Mouse (Mus musculus) right cerebral cortex, postnatal 14 days (tissue): ENCODE measurements around the gene Nsmce1.

ENCODE experiments used
- DNase-seq: peaks from one replicate; pipeline ENCODE4 v3.0.0; 2022

The Nsmce1 gene

DNA sequence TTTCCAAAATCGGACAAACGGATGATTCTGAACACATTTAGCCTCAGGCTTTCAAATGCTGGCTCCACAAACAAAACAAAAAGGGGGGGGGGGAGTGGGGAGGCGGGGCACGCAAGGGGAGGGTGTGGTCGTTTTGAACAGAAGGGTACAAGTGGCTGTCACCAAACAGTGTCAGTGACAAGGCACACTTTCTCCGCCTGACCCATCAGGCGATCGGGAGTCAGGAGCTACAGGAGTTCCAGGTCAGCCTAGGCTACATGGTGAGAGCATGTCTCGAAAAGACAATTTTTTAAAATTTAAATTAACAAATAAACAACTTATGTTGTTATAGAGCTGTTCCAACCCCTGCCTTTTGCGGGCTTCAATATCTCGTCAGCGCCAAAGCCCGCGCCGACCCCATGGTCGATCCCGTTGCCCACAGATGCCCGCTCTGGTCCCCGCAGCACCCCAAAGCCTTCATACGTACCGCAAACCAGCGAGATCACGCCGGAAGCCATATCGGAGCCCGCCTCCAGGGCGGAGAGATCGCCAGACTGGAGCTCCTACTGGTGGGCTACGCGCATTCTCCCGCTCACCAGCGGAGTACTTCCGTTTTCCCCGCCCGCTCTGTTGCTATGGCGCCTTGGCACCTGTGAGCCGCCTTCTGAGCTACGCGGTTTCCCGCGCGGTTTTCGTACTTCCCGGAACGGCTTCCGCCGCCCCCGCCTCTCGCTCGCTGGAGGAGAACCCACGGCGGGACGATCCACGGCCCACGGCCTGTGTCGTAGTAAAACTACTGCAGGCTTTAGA lies at the start of gene Nsmce1:
Gene Nsmce1, minus strand, starts transcription at position 650 of the 789 bp plus-strand sequence.
- DNase-seq: peak; percentile 96

DNA sequence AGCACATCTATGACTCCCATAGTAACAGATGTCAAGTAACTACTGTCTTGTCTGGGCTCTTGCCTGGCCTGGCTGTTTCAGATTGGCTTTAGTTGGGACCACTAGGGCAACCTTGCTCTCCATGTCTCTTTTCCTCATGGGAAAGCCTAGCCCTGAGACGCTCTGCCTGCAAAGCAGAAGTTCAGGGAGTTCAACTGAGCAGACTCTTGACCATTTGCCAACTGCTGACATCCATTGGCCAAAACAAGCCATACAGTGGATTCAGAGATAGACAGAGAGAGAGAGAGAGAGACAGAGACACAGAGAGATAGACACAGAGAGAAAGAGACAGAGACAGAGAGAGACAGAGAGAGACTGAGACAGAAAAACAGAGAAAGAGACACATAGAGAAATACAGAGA lies 49.6 kb upstream of the Nsmce1 start:
- no peak for DNase-seq

DNA sequence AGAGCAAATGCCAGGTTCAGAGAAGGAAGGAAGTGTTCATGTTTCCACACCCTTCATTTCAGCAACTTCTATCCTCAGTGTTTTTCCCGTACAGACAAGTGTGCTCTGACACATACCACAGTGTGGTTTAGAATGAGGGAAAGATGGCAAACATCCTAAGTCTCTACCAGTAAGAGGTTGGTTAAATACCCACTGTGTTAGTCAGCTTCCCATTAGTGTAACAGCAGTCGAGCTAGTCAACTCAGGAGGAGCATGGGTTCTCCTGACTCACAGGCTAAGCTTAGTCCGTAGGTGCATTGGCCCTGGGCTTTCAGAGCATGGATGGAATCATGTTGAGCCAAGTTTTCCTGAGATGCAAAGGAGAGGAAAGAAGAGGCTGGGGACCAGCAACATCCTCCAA lies 48.0 kb upstream of the Nsmce1 start:
- DNase-seq: no peak

DNA sequence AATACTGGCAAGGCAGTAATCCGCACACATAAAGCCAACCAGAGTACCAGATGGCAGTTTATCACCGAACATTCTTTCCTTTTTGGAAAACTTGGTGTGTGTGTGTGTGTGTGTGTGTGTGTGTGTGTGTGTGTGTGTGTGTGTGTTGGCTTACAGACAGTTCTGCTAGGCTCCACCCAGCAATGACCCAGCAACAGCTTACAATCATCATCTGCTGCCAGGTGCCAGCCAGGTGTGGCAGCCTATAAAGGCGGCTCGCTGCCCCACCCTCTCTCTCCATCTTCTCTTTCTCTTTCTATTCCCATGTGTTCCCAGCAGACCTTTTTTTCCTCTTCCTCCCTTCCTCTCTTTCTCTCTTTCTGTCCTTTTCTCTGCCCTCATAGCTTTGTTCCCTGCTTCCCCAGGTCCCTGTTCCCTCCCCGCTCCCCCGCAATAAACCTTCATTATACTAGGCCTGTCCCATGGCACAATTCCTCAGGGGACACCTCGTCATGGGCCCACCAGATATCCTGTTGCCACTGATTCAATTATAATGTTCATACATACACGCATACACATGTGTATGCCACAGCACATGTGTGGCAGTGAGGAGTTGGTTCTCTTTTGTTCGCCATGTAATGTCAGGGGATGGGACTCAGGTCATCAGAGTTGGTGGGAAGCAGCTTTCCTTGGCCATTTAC lies 36.6 kb upstream of the Nsmce1 start:
- no peak for DNase-seq

DNA sequence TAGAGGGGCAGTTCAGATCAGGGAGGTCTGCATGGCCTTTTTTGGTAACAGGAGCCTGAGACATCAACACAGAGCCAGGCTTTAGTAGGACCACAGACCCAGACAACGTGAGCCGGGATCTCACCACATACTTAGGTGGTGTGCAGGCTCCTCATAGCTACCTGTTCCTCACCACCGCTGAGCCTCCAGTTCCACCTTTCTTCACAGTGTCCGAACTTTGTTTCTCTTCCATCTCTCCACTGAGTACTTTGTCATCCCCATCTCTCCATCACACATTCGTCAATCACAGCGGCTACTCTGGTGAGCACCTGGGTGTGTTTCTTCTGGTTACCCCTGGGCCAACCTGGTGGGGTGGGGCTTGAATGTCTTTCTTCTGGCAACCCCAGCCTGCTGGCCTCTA lies 35.8 kb upstream of the Nsmce1 start:
- DNase-seq: no peak

DNA sequence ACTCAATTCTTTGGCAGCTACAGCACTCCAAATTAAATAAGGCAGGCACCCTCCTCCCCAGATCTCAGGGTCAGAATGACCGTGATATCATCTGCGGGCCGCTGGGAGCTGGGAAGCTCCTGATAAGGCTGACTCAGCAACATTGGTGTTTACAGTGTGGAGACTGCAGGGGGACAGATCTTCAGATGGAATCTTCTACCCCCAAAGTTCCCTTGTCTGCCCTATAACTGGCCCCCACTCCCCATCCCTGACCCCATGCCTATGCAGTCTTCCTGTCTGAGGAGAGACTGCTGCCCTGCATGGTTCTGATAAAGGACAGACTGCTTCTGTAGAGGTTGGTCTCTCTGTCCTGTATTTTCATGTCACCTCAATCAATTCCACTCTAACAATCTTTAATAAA lies 31.7 kb upstream of the Nsmce1 start:
- no peak for DNase-seq

DNA sequence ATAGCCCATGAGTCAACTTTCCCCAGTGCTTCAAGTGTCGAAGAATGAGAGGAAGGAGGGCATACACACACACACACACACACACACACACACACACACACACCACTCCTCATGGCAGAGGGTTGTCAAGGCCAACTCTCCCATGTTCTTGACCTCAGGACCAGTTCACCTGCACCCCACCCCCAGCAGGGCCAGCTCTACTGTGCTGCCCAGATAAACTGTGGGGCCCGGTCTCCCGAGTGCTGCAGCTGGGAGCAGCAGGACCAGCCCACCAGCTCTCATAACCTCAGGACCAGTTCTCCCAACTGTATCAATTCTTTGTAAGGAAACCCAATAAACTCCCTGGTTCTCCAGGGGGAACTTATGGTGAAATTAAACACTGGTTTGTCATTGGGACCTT lies 28.3 kb upstream of the Nsmce1 start:
- no peak for DNase-seq

DNA sequence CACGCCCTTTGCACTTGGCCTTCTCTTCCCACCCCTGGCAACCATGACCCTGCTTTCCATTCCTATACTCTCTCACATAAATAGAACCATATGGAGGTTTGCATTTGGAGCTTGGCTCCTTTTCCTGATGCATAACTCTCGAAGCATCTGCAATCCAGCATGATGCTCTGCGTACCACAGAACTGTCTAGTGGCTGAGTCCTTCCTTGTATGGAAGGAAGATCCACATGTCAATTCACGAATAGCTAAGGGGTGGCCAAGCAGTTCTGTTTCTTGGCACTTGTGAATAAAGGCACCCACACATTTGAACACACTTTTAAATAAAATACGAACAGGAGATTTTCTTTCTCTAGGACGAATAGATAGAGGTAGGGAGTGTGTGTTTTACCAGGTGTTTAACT lies 26.1 kb upstream of the Nsmce1 start:
- DNase-seq: no peak

DNA sequence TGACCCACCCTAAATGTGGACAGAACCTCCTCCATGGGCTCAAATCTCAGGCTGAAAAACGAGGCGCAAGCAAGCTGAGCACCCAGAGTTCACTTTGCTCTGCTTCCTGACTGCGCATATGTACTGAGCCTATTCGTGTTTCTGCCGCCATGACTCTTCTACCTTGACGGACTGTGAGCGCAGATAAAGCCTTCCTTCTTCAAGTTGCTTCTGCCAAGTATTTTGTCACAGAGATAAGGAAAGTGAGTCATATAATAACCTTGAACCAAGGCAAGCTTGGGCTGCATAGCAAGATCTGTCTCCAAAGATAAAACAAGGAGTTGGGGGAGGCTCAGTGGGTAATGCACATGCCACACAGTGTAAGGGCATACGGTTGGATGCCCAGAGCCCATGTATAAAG lies 25.3 kb upstream of the Nsmce1 start:
- DNase-seq: no peak

DNA sequence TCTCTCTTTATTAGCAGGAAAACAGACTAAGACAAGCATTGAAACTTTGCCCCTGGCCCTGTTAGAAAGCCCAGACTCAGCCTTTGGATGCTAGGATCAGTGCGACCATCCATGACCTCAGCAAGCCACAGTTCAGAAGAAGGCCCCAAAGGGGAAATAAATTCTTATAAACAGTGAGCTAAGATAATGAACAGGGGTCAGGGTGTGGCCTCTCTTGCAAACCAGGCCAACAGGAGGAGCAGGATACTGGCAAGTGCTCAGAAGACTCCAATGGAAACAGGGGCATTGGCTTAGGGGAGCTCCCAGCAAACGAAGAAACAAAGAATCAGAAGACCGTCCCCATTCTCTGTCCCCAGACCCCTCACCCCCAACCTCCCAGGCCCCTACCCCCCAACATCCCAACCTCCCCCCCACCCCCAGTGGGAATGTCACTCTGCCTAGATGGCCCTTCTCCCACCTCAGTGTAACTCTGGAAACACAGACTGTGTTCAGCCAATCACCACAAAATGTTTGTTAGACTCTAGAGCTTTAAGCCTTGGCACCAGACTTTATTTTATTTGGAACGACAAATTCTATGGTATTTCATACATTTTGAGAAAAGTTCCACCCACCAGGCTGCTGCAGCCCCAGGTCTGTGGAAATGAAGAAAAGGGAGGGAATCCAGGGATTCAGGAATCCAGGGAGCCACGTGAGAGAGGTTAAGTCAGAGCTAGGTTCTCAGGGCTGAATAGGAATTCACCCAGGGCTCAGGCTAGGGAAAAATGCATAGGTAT lies 23.9 kb upstream of the Nsmce1 start:
- no peak for DNase-seq

DNA sequence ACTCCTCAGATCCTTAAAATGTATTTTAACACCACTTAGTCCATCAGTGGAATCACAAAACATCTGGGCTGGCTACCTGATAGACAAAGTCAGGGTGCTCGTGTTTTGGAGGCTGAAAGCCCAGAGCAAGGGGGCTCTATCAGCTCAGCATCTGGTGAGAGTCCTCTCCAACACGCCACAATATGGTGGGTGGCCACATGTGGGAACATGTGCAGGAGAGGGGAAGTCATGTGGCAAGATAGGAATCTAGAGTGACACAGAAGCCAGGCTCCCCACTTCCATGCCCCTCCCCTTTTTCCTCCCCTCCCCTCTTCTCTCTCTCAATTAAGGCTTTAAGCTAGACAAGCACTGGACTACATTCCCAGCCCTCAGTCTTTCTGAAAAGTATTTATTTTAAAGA lies 20.5 kb upstream of the Nsmce1 start:
- no peak for DNase-seq

DNA sequence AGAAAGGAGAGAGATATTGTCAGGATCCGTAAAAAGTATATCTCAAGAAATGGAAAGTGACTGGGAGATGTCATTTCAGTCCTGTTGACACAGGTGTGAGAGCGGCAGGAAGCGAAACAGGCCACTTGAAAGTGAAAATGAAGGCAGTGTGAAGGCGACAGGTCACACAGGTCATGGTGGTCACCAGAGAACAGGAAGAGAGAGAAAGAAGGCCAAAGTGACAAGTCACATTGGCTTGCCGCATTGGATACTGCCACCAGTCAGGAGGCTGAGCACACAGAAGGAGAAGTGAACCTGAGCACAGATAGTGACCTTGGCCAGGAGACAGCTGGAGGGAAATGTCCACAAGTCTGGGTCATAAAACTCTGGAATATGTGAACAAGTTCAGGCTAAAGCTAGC lies 20.0 kb upstream of the Nsmce1 start:
- no peak for DNase-seq

DNA sequence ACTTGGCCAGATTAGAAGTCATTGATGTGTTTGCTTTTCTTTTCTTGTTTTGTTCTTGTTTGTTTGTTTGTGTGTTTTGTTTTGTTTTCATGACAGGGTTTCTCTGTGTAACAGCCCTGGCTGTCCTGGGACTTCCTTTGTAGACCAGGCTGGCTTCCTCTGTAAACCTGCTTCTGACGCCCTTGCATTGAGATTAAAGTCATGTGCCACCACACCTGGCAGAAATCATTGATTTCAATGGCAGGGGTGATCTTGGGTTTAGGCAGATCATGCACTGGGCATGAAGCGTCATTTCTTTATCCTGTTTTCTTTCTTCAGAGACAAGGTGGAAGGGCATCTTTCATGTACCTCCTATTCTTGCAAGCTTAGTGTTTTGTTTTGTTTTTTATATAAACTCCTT lies 15.9 kb upstream of the Nsmce1 start:
- no peak for DNase-seq

DNA sequence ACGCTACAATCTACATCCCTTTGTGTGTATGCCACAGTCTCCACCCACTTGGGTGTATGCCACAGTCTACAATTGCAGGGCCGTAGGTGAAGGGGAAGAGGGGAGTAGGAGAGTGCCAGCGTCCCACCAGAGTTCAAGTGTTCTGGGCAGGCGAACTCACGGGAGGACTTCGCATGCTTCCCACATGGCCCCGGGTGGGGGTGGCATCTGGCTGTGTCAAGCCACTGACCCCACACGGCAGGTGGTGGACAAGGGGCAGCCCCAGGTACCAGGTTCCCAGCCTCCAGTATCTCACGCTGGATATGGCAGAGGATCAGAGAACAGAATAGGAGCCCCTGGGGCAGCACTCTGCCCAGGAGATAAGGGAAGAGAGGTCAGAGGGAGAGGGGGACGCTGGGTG lies 14.2 kb upstream of the Nsmce1 start:
- DNase-seq: no peak

DNA sequence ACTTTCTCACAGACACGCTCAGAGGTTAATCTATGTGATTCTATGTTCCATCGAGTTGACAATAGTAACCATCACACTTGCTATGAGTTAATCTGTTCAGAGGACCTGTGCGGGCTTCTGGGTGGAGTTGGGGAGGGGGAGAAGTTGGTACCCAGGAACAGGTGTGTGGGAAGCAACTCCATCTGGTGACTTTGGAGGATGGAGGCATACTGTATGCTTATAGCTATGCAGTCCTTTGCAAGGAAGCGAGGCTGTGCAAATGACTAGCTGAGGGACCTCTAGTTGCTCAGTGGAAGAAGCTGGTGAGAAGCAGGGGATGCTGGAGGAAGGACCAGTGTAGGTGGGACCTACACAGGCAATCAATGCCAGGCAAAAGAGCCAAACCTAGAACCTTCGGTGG lies 13.2 kb upstream of the Nsmce1 start:
- no peak for DNase-seq

DNA sequence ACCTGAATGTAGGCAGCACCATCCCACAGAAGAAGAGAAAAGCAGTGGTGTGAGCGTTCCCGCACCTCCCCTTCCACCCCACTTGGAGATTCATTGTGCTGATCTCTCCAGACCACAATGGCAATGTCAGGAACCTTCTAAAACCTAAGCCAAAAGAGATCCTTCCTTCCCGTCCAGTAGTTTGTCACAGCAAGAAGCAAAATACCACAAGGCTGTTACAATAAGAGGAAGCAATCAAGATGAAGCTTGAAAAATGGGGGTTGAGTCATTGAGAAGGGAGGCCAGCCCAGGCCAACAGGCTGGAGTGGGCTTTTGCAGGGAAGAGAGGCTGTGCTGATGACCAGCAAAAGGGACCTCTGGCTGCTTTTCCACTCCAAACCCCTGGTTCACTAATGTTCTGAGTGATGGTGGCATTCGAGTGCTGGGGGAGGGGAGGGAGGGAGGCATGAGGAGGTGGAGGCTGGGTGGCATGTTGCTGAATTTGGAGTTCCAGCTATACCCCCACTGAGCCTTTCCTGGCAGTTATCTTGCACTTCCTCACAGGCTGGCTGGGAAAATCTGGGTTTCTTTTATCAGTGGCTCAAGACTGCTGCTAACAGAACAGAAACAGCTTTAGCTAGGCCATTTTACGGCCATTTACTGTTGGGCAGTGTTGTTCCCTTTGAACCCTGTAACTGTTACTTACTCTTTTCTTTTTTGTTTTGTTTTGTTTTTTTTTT lies 12.1 kb upstream of the Nsmce1 start:
- DNase-seq: no peak

DNA sequence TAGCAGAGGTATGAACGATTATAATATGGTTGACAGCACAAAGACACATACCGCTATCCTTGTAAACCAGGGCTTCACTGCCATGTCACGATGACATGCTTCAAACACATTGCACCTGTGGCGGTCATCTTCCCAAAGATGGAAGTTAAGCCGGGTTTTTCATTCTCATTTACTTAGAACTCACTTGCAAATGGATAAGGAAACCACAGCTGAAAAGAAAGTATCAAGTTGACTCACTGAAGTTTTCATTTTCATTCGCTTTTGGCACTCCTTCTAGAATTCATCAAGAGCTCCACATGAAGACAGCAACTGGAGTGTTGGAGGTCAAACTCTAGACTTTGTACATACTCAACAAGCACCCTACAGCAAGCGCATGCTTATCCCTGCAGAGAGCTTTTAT lies 9.5 kb upstream of the Nsmce1 start:
- DNase-seq: no peak

DNA sequence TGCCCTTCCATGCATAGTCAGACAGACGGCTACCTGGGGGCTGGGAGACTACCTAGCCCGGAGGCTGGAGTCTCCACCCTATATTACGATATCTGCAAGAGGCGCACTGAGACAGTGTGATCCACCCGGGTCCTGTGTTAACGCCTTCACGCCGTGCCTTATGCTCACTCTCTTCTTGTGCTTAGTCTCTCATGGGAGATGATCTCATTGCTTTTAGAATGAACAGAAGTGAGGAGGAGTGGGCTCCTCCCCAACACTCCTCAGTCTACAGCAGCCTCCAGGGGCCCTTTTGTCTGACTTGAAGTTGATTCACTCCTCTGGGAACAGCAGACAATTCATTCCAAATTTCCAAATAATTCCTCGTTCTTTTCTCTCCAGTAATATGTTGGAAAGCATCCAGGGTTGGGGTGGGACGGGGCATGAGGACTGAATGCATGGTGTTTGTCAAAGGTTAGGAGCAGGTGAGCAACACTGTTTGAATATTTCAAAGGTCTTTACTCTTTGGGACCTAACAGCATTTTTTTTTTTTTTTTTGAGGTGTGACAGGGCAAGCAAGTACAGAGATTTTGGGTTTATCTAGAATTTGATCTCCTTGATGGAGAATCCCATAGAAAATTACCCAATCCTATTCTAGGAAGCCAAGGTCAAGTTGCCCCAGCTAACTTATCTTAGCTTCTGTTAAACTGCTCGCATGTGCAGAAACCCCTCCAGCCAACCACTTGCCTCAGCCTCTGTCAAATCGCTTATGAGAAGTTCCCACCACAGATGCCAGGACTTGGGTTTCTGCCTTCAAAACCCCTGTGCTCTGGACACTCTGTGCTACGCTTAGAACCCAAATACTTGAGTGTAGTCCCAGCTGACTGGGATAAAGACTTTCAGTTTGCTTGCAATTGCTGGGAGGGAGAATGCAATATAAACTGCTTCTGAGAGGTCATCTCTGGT lies 8.8 kb upstream of the Nsmce1 start:
- no peak for DNase-seq

DNA sequence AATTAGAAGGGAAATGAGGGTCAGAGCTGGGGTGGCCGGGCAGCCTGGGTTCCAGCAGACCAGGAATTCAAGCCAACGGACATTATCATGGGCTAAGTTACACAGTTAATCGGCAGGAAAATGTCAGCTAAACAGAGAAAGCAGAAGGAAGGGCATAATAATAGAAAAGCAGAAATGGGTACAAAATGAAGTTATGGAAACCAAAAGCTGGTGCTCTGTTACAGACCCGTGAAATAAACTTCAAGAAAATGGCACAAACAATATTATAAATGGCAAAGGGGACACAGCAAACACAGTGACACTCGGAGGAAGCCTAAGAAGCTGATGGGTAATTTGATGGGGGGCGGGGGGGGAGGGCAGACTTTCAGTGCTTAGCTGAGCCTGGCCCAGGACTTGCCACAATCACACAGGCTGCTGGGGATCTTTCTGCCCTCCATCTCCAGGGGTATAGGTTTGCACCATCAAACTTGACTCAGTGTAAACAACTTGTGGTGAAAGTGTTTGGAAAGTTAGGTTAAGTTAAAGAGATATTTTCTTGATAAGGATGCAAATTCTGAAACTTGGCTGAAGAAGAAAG lies 4.6 kb upstream of the Nsmce1 start:
- DNase-seq: no peak

DNA sequence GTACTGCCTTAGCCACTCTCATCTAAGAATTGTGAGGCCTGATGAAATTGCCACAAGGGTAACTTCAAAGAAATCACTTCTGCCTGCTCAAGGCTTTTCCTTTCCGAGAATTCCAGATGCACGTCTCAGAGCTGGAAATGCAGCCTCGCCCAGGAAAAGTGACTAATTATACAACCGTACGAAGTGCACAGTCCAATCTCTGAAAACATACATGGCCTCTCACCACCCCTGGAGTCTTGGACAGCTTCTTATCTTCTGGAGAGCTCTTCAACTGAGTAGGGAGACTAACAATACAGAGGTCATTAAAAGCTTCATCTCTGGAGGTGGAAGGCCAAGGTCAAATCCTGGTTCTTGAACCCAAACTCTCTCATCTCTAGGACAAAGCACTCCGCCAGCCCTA lies 1.2 kb upstream of the Nsmce1 start:
- no peak for DNase-seq

DNA sequence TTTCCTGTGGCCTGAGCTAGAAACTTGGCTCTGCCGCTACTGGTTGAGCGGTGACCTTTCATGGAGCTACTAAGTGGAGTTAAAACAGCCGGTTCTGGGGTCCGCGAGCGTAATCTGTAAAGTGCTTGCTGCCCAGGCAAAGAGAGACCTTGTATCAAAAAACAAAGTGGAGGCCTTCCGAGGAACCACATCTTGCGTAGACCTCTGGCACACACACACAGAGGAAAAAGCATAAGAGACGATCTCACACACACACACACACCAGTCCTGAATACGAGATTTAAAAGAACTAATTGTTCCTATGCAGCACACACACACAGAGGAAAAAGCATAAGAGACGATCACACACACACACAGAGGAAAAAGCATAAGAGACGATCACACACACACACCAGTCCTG lies 364 bp upstream of the Nsmce1 start:
- no peak for DNase-seq

DNA sequence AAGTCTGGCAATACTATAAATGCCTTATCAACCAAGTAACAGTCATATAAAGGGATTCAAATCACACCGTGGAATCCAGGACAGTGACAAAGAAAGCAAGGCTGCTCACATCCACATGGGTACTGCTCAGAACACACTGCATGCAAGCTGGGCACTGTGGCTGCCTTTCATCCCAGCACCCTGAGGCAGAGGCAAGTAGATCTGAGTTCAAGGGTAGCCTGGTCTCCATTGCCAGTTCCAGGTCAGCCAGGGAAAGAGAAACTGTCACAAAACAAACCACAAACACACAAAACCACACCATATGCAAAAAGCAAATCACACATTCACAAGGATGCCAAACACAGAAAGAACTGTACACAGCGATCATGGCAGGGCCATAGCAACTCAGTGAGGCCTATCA lies 1.8 kb downstream of the Nsmce1 start:
- DNase-seq: no peak
